Mouse (Mus musculus) hematopoietic stem cell, adult 5-6 weeks (primary cell): ENCODE measurements around the gene Lmln. TPM values are rescaled to one million over a fixed set of nuclear protein-coding genes. Genes with fewer than 3 reads are reported as not detected.
"Not testable (repeated sequence)": the region's sequence is repeated elsewhere in the genome, so short reads cannot be mapped to it uniquely, and the experiment has no call there.

ENCODE experiments used
- ATAC-seq, 2 experiments: fragments of 125-278 bp in 1 of 2; replicated peaks in 1 of 2; 2 replicates each; pipeline ENCODE4 v1.8.0; 2016 to 2017; ENCODE audit warnings: inconsistent platforms in 2 of 2, mild to moderate bottlenecking in 2 of 2, moderate number of reproducible peaks in 2 of 2, low read depth in 1 of 2, moderate TSS enrichment in 1 of 2; ENCODE audit not compliant: low FRiP score in 2 of 2, poor library complexity in 2 of 2, severe bottlenecking in 2 of 2, insufficient read depth in 1 of 2, low TSS enrichment in 1 of 2
- total RNA-seq: library from RNA; stranded (forward); fragments of 172-1452, 232-1000 nt; gene quantifications from 2 replicates; pipeline ENCODE4 v1.2.3, GENCODE M21; 2017

Gene Lmln
- total RNA-seq, 1 experiment from 2014 or later = 7.9 TPM

GRCm38 (mm10) chr16:33054927-33055326 is 7.4 kb upstream of the Lmln start:
- not testable (repeated sequence) for ATAC-seq

GRCm38 (mm10) chr16:33055655-33056054 is 6.7 kb upstream of the Lmln start:
- ATAC-seq = no peak

GRCm38 (mm10) chr16:33056095-33056785 is 6.1 kb upstream of the Lmln start, which contains the start of the genes Iqcg and Rpl35a:
Gene Iqcg (minus strand): TSS chr16:33056218.
Gene Rpl35a (plus strand): TSS chr16:33056453.
- peak; percentile 88 to 96 for ATAC-seq

GRCm38 (mm10) chr16:33056786-33057185 is 5.5 kb upstream of the Lmln start:
- ATAC-seq = peak in 1 of 2 experiments; percentile 15; a peak in 2 of 4 replicates

GRCm38 (mm10) chr16:33058033-33058432 is 4.3 kb upstream of the Lmln start:
- no peak for ATAC-seq

- ATAC-seq = not testable (repeated sequence)
Observed at GRCm38 (mm10) chr16:33058656-33059055, 3.7 kb upstream of the Lmln start.

- ATAC-seq = no peak
Observed at GRCm38 (mm10) chr16:33059471-33059870, 2.9 kb upstream of the Lmln start.

- ATAC-seq = no peak
Observed at GRCm38 (mm10) chr16:33060926-33061325, 1.4 kb upstream of the Lmln start.

GRCm38 (mm10) chr16:33061400-33061799 is 921 bp upstream of the Lmln start:
- no peak for ATAC-seq

GRCm38 (mm10) chr16:33062682-33063131 is 386 bp downstream of the Lmln start:
- ATAC-seq = peak in 1 of 2 experiments; percentile 14; a peak in 1 of 4 replicates

GRCm38 (mm10) chr16:33063267-33063666 is 946 bp downstream of the Lmln start:
- ATAC-seq = no peak

- no peak for ATAC-seq
Observed at GRCm38 (mm10) chr16:33064636-33065035, 2.3 kb downstream of the Lmln start.

GRCm38 (mm10) chr16:33070928-33071327 is 8.6 kb downstream of the Lmln start:
- no peak for ATAC-seq

- ATAC-seq = no peak
Observed at GRCm38 (mm10) chr16:33072871-33073557, 10.7 kb downstream of the Lmln start.

GRCm38 (mm10) chr16:33074967-33075366 is 12.6 kb downstream of the Lmln start:
- ATAC-seq = no peak

- no peak for ATAC-seq
Observed at GRCm38 (mm10) chr16:33076078-33076477, 13.8 kb downstream of the Lmln start.

GRCm38 (mm10) chr16:33077069-33077627 is 14.8 kb downstream of the Lmln start:
- peak; percentile 32 to 59; a peak in 2 of 4 replicates for ATAC-seq

GRCm38 (mm10) chr16:33080063-33080462 is 17.7 kb downstream of the Lmln start:
- ATAC-seq = no peak
